ENCODE assay signal across 22 mouse cellular contexts in the genomic region with DNA sequence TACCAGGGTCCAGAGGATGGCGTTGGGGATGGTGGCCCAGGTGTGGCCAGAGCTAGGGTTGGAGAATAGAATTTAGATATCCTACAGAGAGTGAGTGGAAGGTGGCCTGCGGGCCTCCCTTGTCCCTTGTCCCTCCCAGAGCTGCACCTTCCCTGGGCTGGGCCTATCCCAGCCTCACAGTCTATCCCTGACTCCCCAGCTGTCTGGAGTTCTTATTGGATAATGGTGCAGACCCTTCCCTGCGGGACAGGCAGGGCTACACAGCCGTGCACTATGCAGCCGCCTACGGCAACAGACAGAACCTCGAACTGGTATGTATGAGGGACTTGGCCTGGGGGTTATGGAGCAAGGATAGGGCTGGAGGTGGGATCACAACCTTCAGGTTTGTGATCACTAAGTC. TPM values are rescaled to one million over a fixed set of nuclear protein-coding genes. Genes with fewer than 3 reads are reported as not detected.
DNase-seq lines count a peak whose midpoint lies in the region; ATAC-seq lines count a peak whose summit lies in the region.
"Had no signal": no experiment of that assay in that cellular context is flagged by ENCODE, and none has a peak within 500 bp of the region (broad histone marks: within the 10 kb centered on the region; RNA-seq: fewer than 3 reads in every experiment).

No protein-coding gene starts in this region.

- DNase-seq in embryonic facial prominence, embryonic 11.5 days (ENCODE audit: low spot score): no peak
- DNase-seq in embryonic facial prominence, embryonic 10.5 days (ENCODE audit: low spot score): no peak
- no peak for DNase-seq in testis, postnatal 14 days (ENCODE audit: low spot score)
- DNase-seq: adrenal gland, adult 8-10 months; adrenal gland, postnatal 36 days; B cell, adult 2 months; cerebellum, adult 2 months; cerebellum, postnatal 10 days; gastrocnemius, postnatal 10 days; heart, adult 18-20 months; heart, postnatal 10 days; heart, postnatal 4 days had no signal

- no peak overlapping the region for H3K4me2 ChIP-seq in embryonic facial prominence, embryonic 11.5 days (ENCODE audit: low read depth, low read length)
- H3K4me2 ChIP-seq in hindbrain, embryonic 13.5 days: no peak overlapping the region
- no peak overlapping the region for H3K4me2 ChIP-seq in hindbrain, embryonic 16.5 days (ENCODE audit: low read length)
- no peak overlapping the region for H3K4me2 ChIP-seq in midbrain, embryonic 13.5 days (replicated peaks)
- no peak overlapping the region for H3K4me2 ChIP-seq in midbrain, embryonic 15.5 days
- H3K4me2 ChIP-seq: embryonic facial prominence, embryonic 13.5 days had no signal

- peak; percentile 55; the same call in 1 of the 2 replicates for ATAC-seq in embryonic facial prominence, embryonic 11.5 days (replicated peaks; ENCODE audit: insufficient number of reproducible peaks, low FRiP score, low TSS enrichment, low read depth)
- no peak; the same call in 1 of the 2 replicates for ATAC-seq in hindbrain, embryonic 13.5 days (ENCODE audit: low FRiP score)
- no peak for ATAC-seq in hindbrain, embryonic 16.5 days
- ATAC-seq in midbrain, embryonic 13.5 days: peak; percentile 27; the same call in 1 of the 2 replicates
- no peak; the same call in 1 of the 2 replicates for ATAC-seq in midbrain, embryonic 15.5 days (replicated peaks)
- ATAC-seq: CD4-positive, CD25-positive, alpha-beta regulatory T cell, adult 4 months; forebrain, embryonic 14.5 days had no signal

- WGBS in embryonic facial prominence, embryonic 11.5 days: 89% methylated on average over 7 of the region's 7 CpGs
- 90% methylated on average over 7 of the region's 7 CpGs for WGBS in embryonic facial prominence, embryonic 10.5 days
- 93% methylated on average over 7 of the region's 7 CpGs for WGBS in hindbrain, embryonic 13.5 days
- WGBS in hindbrain, embryonic 16.5 days: 97% methylated on average over 7 of the region's 7 CpGs
- WGBS in midbrain, embryonic 13.5 days: 86% methylated on average over 7 of the region's 7 CpGs
- WGBS in midbrain, embryonic 15.5 days: 94% methylated on average over 7 of the region's 7 CpGs

- no peaks in the 10 kb centered on the region for H3K4me1 ChIP-seq in embryonic facial prominence, embryonic 11.5 days (ENCODE audit: control insufficient read depth, insufficient read depth, low read length)
- no peaks in the 10 kb centered on the region for H3K4me1 ChIP-seq in embryonic facial prominence, embryonic 10.5 days
- no peaks in the 10 kb centered on the region for H3K4me1 ChIP-seq in hindbrain, embryonic 13.5 days (replicated peaks)
- H3K4me1 ChIP-seq in hindbrain, embryonic 16.5 days (ENCODE audit: control insufficient read depth, insufficient read depth, low read depth, low read length): no peaks in the 10 kb centered on the region
- H3K4me1 ChIP-seq in midbrain, embryonic 13.5 days (replicated peaks): no peaks in the 10 kb centered on the region
- no peaks in the 10 kb centered on the region for H3K4me1 ChIP-seq in midbrain, embryonic 15.5 days
- H3K4me1 ChIP-seq: embryonic facial prominence, embryonic 13.5 days had no signal

- peaks cover 50% of the 10 kb centered on the region for H3K36me3 ChIP-seq in embryonic facial prominence, embryonic 11.5 days (replicated peaks; ENCODE audit: control insufficient read depth, insufficient read depth, low read depth, low read length)
- peaks cover 100% of the 10 kb centered on the region for H3K36me3 ChIP-seq in embryonic facial prominence, embryonic 10.5 days (replicated peaks)
- peaks cover 100% of the 10 kb centered on the region for H3K36me3 ChIP-seq in hindbrain, embryonic 13.5 days
- H3K36me3 ChIP-seq in hindbrain, embryonic 16.5 days (ENCODE audit: control insufficient read depth, insufficient read depth, low read length): peaks cover 87% of the 10 kb centered on the region
- H3K36me3 ChIP-seq in midbrain, embryonic 13.5 days: peaks cover 99% of the 10 kb centered on the region
- H3K36me3 ChIP-seq in midbrain, embryonic 15.5 days (replicated peaks): peaks cover 95% of the 10 kb centered on the region

- H3K4me3 ChIP-seq in embryonic facial prominence, embryonic 11.5 days (ENCODE audit: low read depth, low read length): no peak overlapping the region
- no peak overlapping the region for H3K4me3 ChIP-seq in embryonic facial prominence, embryonic 10.5 days
- no peak overlapping the region for H3K4me3 ChIP-seq in hindbrain, embryonic 13.5 days
- H3K4me3 ChIP-seq in hindbrain, embryonic 16.5 days (ENCODE audit: low read length): no peak overlapping the region
- no peak overlapping the region for H3K4me3 ChIP-seq in midbrain, embryonic 13.5 days (replicated peaks)
- H3K4me3 ChIP-seq in midbrain, embryonic 15.5 days: no peak overlapping the region
- H3K4me3 ChIP-seq: embryonic facial prominence, embryonic 13.5 days; heart, embryonic 10.5 days had no signal

- no peak overlapping the region for H3K27ac ChIP-seq in embryonic facial prominence, embryonic 11.5 days (replicated peaks; ENCODE audit: low read depth, low read length)
- H3K27ac ChIP-seq in embryonic facial prominence, embryonic 10.5 days (replicated peaks): no peak overlapping the region
- H3K27ac ChIP-seq in hindbrain, embryonic 13.5 days: 0 out of 2 replicates have a peak overlapping the region, but pooled peaks have one; percentile 2
- no peak overlapping the region for H3K27ac ChIP-seq in hindbrain, embryonic 16.5 days (ENCODE audit: low read depth, low read length)
- no peak overlapping the region for H3K27ac ChIP-seq in midbrain, embryonic 13.5 days
- H3K27ac ChIP-seq in midbrain, embryonic 15.5 days: no peak overlapping the region
- H3K27ac ChIP-seq: embryonic facial prominence, embryonic 13.5 days; heart, embryonic 10.5 days had no signal

- H3K27me3 ChIP-seq in embryonic facial prominence, embryonic 11.5 days (ENCODE audit: control insufficient read depth, insufficient read depth, low read length): no peaks in the 10 kb centered on the region
- H3K27me3 ChIP-seq in embryonic facial prominence, embryonic 10.5 days (replicated peaks; ENCODE audit: low read depth, poor library complexity, severe bottlenecking): no peaks in the 10 kb centered on the region
- no peaks in the 10 kb centered on the region for H3K27me3 ChIP-seq in hindbrain, embryonic 13.5 days
- no peaks in the 10 kb centered on the region for H3K27me3 ChIP-seq in hindbrain, embryonic 16.5 days (replicated peaks; ENCODE audit: control insufficient read depth, insufficient read depth, low read length)
- no peaks in the 10 kb centered on the region for H3K27me3 ChIP-seq in midbrain, embryonic 13.5 days
- H3K27me3 ChIP-seq in midbrain, embryonic 15.5 days (replicated peaks): no peaks in the 10 kb centered on the region
- H3K27me3 ChIP-seq: embryonic facial prominence, embryonic 13.5 days had no signal

- H3K9ac ChIP-seq in embryonic facial prominence, embryonic 11.5 days (replicated peaks; ENCODE audit: low read length): no peak overlapping the region
- no peak overlapping the region for H3K9ac ChIP-seq in hindbrain, embryonic 13.5 days
- no peak overlapping the region for H3K9ac ChIP-seq in hindbrain, embryonic 16.5 days (ENCODE audit: low read depth, low read length)
- H3K9ac ChIP-seq in midbrain, embryonic 13.5 days (replicated peaks): no peak overlapping the region
- H3K9ac ChIP-seq in midbrain, embryonic 15.5 days: no peak overlapping the region
- H3K9ac ChIP-seq: embryonic facial prominence, embryonic 13.5 days had no signal

- no peaks in the 10 kb centered on the region for H3K9me3 ChIP-seq in embryonic facial prominence, embryonic 11.5 days (replicated peaks; ENCODE audit: control insufficient read depth, low read length)
- H3K9me3 ChIP-seq in embryonic facial prominence, embryonic 10.5 days: no peaks in the 10 kb centered on the region
- no peaks in the 10 kb centered on the region for H3K9me3 ChIP-seq in hindbrain, embryonic 13.5 days
- no peaks in the 10 kb centered on the region for H3K9me3 ChIP-seq in hindbrain, embryonic 16.5 days (ENCODE audit: control insufficient read depth, low read length)
- H3K9me3 ChIP-seq in midbrain, embryonic 13.5 days: no peaks in the 10 kb centered on the region
- H3K9me3 ChIP-seq in midbrain, embryonic 15.5 days: no peaks in the 10 kb centered on the region
- H3K9me3 ChIP-seq: embryonic facial prominence, embryonic 13.5 days; G1E; heart, embryonic 10.5 days had no signal

RNA-seq across cellular contexts. Expression of gene Ankrd52, which starts 9.0 kb away (rescaled TPM):
- polyA plus RNA-seq in embryonic facial prominence, embryonic 11.5 days (2014; fragmentation: Nextera tagmentation; extraction: Ambion mirVana): 9.3 and 10.4 TPM in 2 replicates
- polyA plus RNA-seq in embryonic facial prominence, embryonic 10.5 days (2016; fragmentation: Nextera tagmentation; extraction: Ambion mirVana): 12.1 and 12.4 TPM in 2 replicates
- 11.7 and 12.9 TPM in 2 replicates for polyA plus RNA-seq in hindbrain, embryonic 13.5 days (2015; fragmentation: Nextera tagmentation; extraction: Ambion mirVana)
- polyA plus RNA-seq in hindbrain, embryonic 16.5 days (2015; fragmentation: Nextera tagmentation; extraction: Ambion mirVana): 9.9 and 12.1 TPM in 2 replicates
- 13.0 and 14.8 TPM in 2 replicates for polyA plus RNA-seq in midbrain, embryonic 13.5 days (2015; fragmentation: Nextera tagmentation; extraction: Ambion mirVana)
- polyA plus RNA-seq in midbrain, embryonic 15.5 days (2015; fragmentation: Nextera tagmentation; extraction: Ambion mirVana): 15.0 and 15.6 TPM in 2 replicates

RNA-seq across cellular contexts. Expression of gene Slc39a5, which starts 15.1 kb away (rescaled TPM):
- polyA plus RNA-seq in embryonic facial prominence, embryonic 11.5 days (2014; fragmentation: Nextera tagmentation; extraction: Ambion mirVana): not detected in 2 replicates
- 0.13 and 0.36 TPM in 2 replicates for polyA plus RNA-seq in embryonic facial prominence, embryonic 10.5 days (2016; fragmentation: Nextera tagmentation; extraction: Ambion mirVana)
- not detected in 2 replicates for polyA plus RNA-seq in hindbrain, embryonic 13.5 days (2015; fragmentation: Nextera tagmentation; extraction: Ambion mirVana)
- 0.36 and 0.41 TPM in 2 replicates for polyA plus RNA-seq in hindbrain, embryonic 16.5 days (2015; fragmentation: Nextera tagmentation; extraction: Ambion mirVana)
- 0.18 and 0.22 TPM in 2 replicates for polyA plus RNA-seq in midbrain, embryonic 13.5 days (2015; fragmentation: Nextera tagmentation; extraction: Ambion mirVana)
- polyA plus RNA-seq in midbrain, embryonic 15.5 days (2015; fragmentation: Nextera tagmentation; extraction: Ambion mirVana): not detected in 2 replicates
- polyA plus RNA-seq: CD4-positive, CD25-positive, alpha-beta regulatory T cell, adult 4 months; cerebellum, adult 2 months; forebrain, embryonic 14.5 days; G1E; heart, embryonic 14.5 days had no signal

RNA-seq across cellular contexts. Expression of gene Coq10a, which starts 17.1 kb away (rescaled TPM):
- 13.2 and 13.5 TPM in 2 replicates for polyA plus RNA-seq in embryonic facial prominence, embryonic 11.5 days (2014; fragmentation: Nextera tagmentation; extraction: Ambion mirVana)
- polyA plus RNA-seq in embryonic facial prominence, embryonic 10.5 days (2016; fragmentation: Nextera tagmentation; extraction: Ambion mirVana): 9.5 and 11.1 TPM in 2 replicates
- 31.1 and 37.6 TPM in 2 replicates for polyA plus RNA-seq in hindbrain, embryonic 13.5 days (2015; fragmentation: Nextera tagmentation; extraction: Ambion mirVana)
- 11.4 and 32.3 TPM in 2 replicates for polyA plus RNA-seq in hindbrain, embryonic 16.5 days (2015; fragmentation: Nextera tagmentation; extraction: Ambion mirVana)
- 28.2 and 34.3 TPM in 2 replicates for polyA plus RNA-seq in midbrain, embryonic 13.5 days (2015; fragmentation: Nextera tagmentation; extraction: Ambion mirVana)
- 42.6 and 44.2 TPM in 2 replicates for polyA plus RNA-seq in midbrain, embryonic 15.5 days (2015; fragmentation: Nextera tagmentation; extraction: Ambion mirVana)

RNA-seq across cellular contexts. Expression of gene Nabp2, which starts 25.4 kb away (rescaled TPM):
- 92.2 and 99.1 TPM in 2 replicates for polyA plus RNA-seq in embryonic facial prominence, embryonic 11.5 days (2014; fragmentation: Nextera tagmentation; extraction: Ambion mirVana)
- polyA plus RNA-seq in embryonic facial prominence, embryonic 10.5 days (2016; fragmentation: Nextera tagmentation; extraction: Ambion mirVana): 119 and 129 TPM in 2 replicates
- polyA plus RNA-seq in hindbrain, embryonic 13.5 days (2015; fragmentation: Nextera tagmentation; extraction: Ambion mirVana): 126 and 139 TPM in 2 replicates
- 126 and 150 TPM in 2 replicates for polyA plus RNA-seq in hindbrain, embryonic 16.5 days (2015; fragmentation: Nextera tagmentation; extraction: Ambion mirVana)
- 142 and 153 TPM in 2 replicates for polyA plus RNA-seq in midbrain, embryonic 13.5 days (2015; fragmentation: Nextera tagmentation; extraction: Ambion mirVana)
- polyA plus RNA-seq in midbrain, embryonic 15.5 days (2015; fragmentation: Nextera tagmentation; extraction: Ambion mirVana): 146 and 147 TPM in 2 replicates

RNA-seq across cellular contexts. Expression of gene Rnf41, which starts 25.6 kb away (rescaled TPM):
- 36.4 and 38.9 TPM in 2 replicates for polyA plus RNA-seq in embryonic facial prominence, embryonic 11.5 days (2014; fragmentation: Nextera tagmentation; extraction: Ambion mirVana)
- polyA plus RNA-seq in embryonic facial prominence, embryonic 10.5 days (2016; fragmentation: Nextera tagmentation; extraction: Ambion mirVana): 42.1 and 44.6 TPM in 2 replicates
- 81.9 and 83.8 TPM in 2 replicates for polyA plus RNA-seq in hindbrain, embryonic 13.5 days (2015; fragmentation: Nextera tagmentation; extraction: Ambion mirVana)
- polyA plus RNA-seq in hindbrain, embryonic 16.5 days (2015; fragmentation: Nextera tagmentation; extraction: Ambion mirVana): 96.7 and 98.3 TPM in 2 replicates
- 81.5 and 85.9 TPM in 2 replicates for polyA plus RNA-seq in midbrain, embryonic 13.5 days (2015; fragmentation: Nextera tagmentation; extraction: Ambion mirVana)
- polyA plus RNA-seq in midbrain, embryonic 15.5 days (2015; fragmentation: Nextera tagmentation; extraction: Ambion mirVana): 105 and 107 TPM in 2 replicates

Comparison
In these comparisons a context has a peak if more than half of its experiments do, and no peak if none do; other contexts are left out.
1. ATAC-seq: peak in embryonic facial prominence, embryonic 11.5 days (single experiment) and midbrain, embryonic 13.5 days (single experiment); none in hindbrain, embryonic 13.5 days (single experiment), hindbrain, embryonic 16.5 days (single experiment) and midbrain, embryonic 15.5 days (single experiment).